Mouse (Mus musculus): ENCODE results near the gene Vasn. TPM values are rescaled to one million over a fixed set of nuclear protein-coding genes. Genes with fewer than 3 reads are reported as not detected.
"Not testable (repeated sequence)": the region's sequence is repeated elsewhere in the genome, so short reads cannot be mapped to it uniquely, and the experiment has no call there.

Vasn gene
- total RNA-seq, 2 experiments from 2014 or later, result 15.7 to 18.8 TPM

GRCm38 (mm10) chr16:4665726-4666125, 26.0 kb downstream of the Vasn start:
- DNase-seq (ENCODE audit: low spot score in 2 of 2), result no peak

GRCm38 (mm10) chr16:4667190-4667808, 27.6 kb downstream of the Vasn start:
- peak; percentile 65 to 79 for DNase-seq (ENCODE audit: low spot score in 2 of 2)

- DNase-seq (ENCODE audit: low spot score in 2 of 2), result no peak
Observed at GRCm38 (mm10) chr16:4670317-4670716, 30.6 kb downstream of the Vasn start.

GRCm38 (mm10) chr16:4674091-4674490, 34.4 kb downstream of the Vasn start:
- DNase-seq (ENCODE audit: low spot score in 2 of 2), result no peak

- DNase-seq (ENCODE audit: low spot score in 2 of 2), result no peak
Observed at GRCm38 (mm10) chr16:4676836-4677235, 37.1 kb downstream of the Vasn start.

GRCm38 (mm10) chr16:4678080-4678479, 38.3 kb downstream of the Vasn start:
- DNase-seq (ENCODE audit: low spot score in 2 of 2), result no peak

- DNase-seq (ENCODE audit: low spot score in 2 of 2), result peak; percentile 52 to 75
Observed at GRCm38 (mm10) chr16:4679121-4680018, 39.6 kb downstream of the Vasn start, which contains the start of gene Coro7. Coro7 (minus strand) TSS chr16:4679777.

GRCm38 (mm10) chr16:4680922-4681455, 41.2 kb downstream of the Vasn start:
- not testable (repeated sequence) for DNase-seq (ENCODE audit: low spot score in 2 of 2)

- DNase-seq (ENCODE audit: low spot score in 2 of 2), result no peak
Observed at GRCm38 (mm10) chr16:4682628-4683179, 43.0 kb downstream of the Vasn start.

- DNase-seq (ENCODE audit: low spot score in 2 of 2), result no peak
Observed at GRCm38 (mm10) chr16:4683193-4683580, 43.4 kb downstream of the Vasn start.

- peak; percentile 92 to 97 for DNase-seq (ENCODE audit: low spot score in 2 of 2)
Observed at GRCm38 (mm10) chr16:4683581-4684456, 44.1 kb downstream of the Vasn start.

GRCm38 (mm10) chr16:4684457-4684791, 44.7 kb downstream of the Vasn start:
- DNase-seq (ENCODE audit: low spot score in 2 of 2), result no peak

GRCm38 (mm10) chr16:4689371-4689770, 49.6 kb downstream of the Vasn start:
- DNase-seq (ENCODE audit: low spot score in 2 of 2), result not testable (repeated sequence)

Other genes with a start within 250 kb of the Vasn start
- 10 to 100 TPM; 34.3 to 36.1 TPM for gene Adcy9, start 219.4 kb upstream of the Vasn start, total RNA-seq (2021)
- 10 to 100 TPM; 21.8 to 42.0 TPM for gene Srl, start 98.1 kb upstream of the Vasn start, total RNA-seq (2021)
- 10 to 100 TPM; 16.6 to 19.2 TPM for gene Tfap4, start 80.1 kb upstream of the Vasn start, total RNA-seq (2021)
- 10 to 100 TPM; 66.0 to 77.7 TPM for gene Glis2, start 45.2 kb upstream of the Vasn start, total RNA-seq (2021)
- gene Pam16, start 15.0 kb upstream of the Vasn start, total RNA-seq (2021), result 10 to 100 TPM; 68.8 to 72.6 TPM
- 10 to 100 TPM; 78.6 to 83.5 TPM for gene Dnaja3, start within 50 bp of the Vasn start, total RNA-seq (2021)
- gene Coro7, start 39.8 kb downstream of the Vasn start, total RNA-seq (2021), result 10 to 100 TPM; 32.8 to 42.6 TPM
- 10 to 100 TPM; 21.1 to 21.6 TPM for gene Nmral1, start 79.4 kb downstream of the Vasn start, total RNA-seq (2021)
- gene Hmox2, start 86.4 kb downstream of the Vasn start, total RNA-seq (2021), result 100 to 1,000 TPM in 1 of 2 experiments, 10 to 100 TPM in 1; 90.9 to 103 TPM
- gene Cdip1, start 150.4 kb downstream of the Vasn start, total RNA-seq (2021), result 100 to 1,000 TPM; 144 to 161 TPM
- under 1 TPM in 1 of 2 experiments, not detected in 1; 0.11 TPM for gene 4930562C15Rik, start 195.5 kb downstream of the Vasn start, total RNA-seq (2021)
- 10 to 100 TPM; 32.7 to 36.3 TPM for gene Ubald1, start 240.4 kb downstream of the Vasn start, total RNA-seq (2021)
- 10 to 100 TPM; 91.7 to 96.1 TPM for gene Mgrn1, start 246.3 kb downstream of the Vasn start, total RNA-seq (2021)

Data from adrenal gland, postnatal 4 days (tissue).